Mouse (Mus musculus) kidney, postnatal 36 days (tissue): ENCODE data around the gene Phactr2.
"Not testable (repeated sequence)": the region's sequence is repeated elsewhere in the genome, so short reads cannot be mapped to it uniquely, and the experiment has no call there.

Experiments
- DNase-seq, 2 experiments: peaks; one replicate each; pipeline ENCODE4 v3.0.0; 2021 to 2022; ENCODE audit warnings: mixed read lengths in 2 of 2

Phactr2 gene

GRCm38 (mm10) chr10:13209061-13209460 lies 265.2 kb downstream of the Phactr2 start:
- DNase-seq: no peak

GRCm38 (mm10) chr10:13201741-13202293 lies 272.4 kb downstream of the Phactr2 start:
- DNase-seq: no peak

- no peak for DNase-seq
Observed at GRCm38 (mm10) chr10:13200862-13201261, 273.4 kb downstream of the Phactr2 start.

GRCm38 (mm10) chr10:13199234-13199633 lies 275.0 kb downstream of the Phactr2 start:
- no peak for DNase-seq

- no peak for DNase-seq
Observed at GRCm38 (mm10) chr10:13196872-13197507, 277.2 kb downstream of the Phactr2 start.

GRCm38 (mm10) chr10:13193496-13193895 lies 280.7 kb downstream of the Phactr2 start:
- DNase-seq: not testable (repeated sequence)

- peak; percentile 98 to 99 for DNase-seq
Observed at GRCm38 (mm10) chr10:13192731-13193351, 281.4 kb downstream of the Phactr2 start, which contains the start of gene Ltv1. Gene Ltv1, minus strand, starts transcription at chr10:13193168.

GRCm38 (mm10) chr10:13189881-13190280 lies 284.3 kb downstream of the Phactr2 start:
- DNase-seq: no peak

GRCm38 (mm10) chr10:13186754-13187153 lies 287.5 kb downstream of the Phactr2 start:
- DNase-seq: no peak

GRCm38 (mm10) chr10:13184170-13184766 lies 289.9 kb downstream of the Phactr2 start:
- DNase-seq: no peak

- no peak for DNase-seq
Observed at GRCm38 (mm10) chr10:13180211-13180610, 294.0 kb downstream of the Phactr2 start.

GRCm38 (mm10) chr10:13177973-13178624 lies 296.1 kb downstream of the Phactr2 start, which contains the start of gene Zc2hc1b:
Gene Zc2hc1b, minus strand, starts transcription at chr10:13178023.
- no peak for DNase-seq

- DNase-seq: no peak
Observed at GRCm38 (mm10) chr10:13175866-13176265, 298.3 kb downstream of the Phactr2 start.

- no peak for DNase-seq
Observed at GRCm38 (mm10) chr10:13172798-13173221, 301.4 kb downstream of the Phactr2 start.

- no peak for DNase-seq
Observed at GRCm38 (mm10) chr10:13171461-13171860, 302.8 kb downstream of the Phactr2 start.

GRCm38 (mm10) chr10:13170739-13171448 lies 303.3 kb downstream of the Phactr2 start:
- no peak for DNase-seq

GRCm38 (mm10) chr10:13168461-13168860 lies 305.8 kb downstream of the Phactr2 start:
- DNase-seq: no peak

- DNase-seq: no peak
Observed at GRCm38 (mm10) chr10:13162031-13162430, 312.2 kb downstream of the Phactr2 start.

GRCm38 (mm10) chr10:13160913-13161312 lies 313.3 kb downstream of the Phactr2 start:
- no peak for DNase-seq
